Mouse (Mus musculus) MEL (cell line): ENCODE results near the gene Me1. TPM values are rescaled to one million over a fixed set of nuclear protein-coding genes. Genes with fewer than 3 reads are reported as not detected.

Source experiments
- DNase-seq: peaks from one replicate; pipeline ENCODE4 v3.0.0; 2011; ENCODE audit warnings: low read depth, low spot score
- H3K27ac ChIP-seq: 2 replicates; pipeline ENCODE4 v1.5.1; 2012; ENCODE audit warnings: low read depth, mild to moderate bottlenecking, control low read depth, low read length, moderate library complexity; ENCODE audit not compliant: control insufficient read depth
- H3K27me3 ChIP-seq, 2 experiments: fragments of 150-350 bp in 1 of 2; sonication (generic) in 1 of 2; 2 replicates each; pipeline ENCODE4 v1.6.1; 2012; ENCODE audit warnings: low read length in 2 of 2, mild to moderate bottlenecking in 2 of 2, improper control_type of control experiment in 1 of 2, moderate library complexity in 1 of 2; ENCODE audit not compliant: insufficient read depth in 2 of 2, control insufficient read depth in 1 of 2
- H3K36me3 ChIP-seq, 2 experiments: 2 replicates each; pipeline ENCODE4 v1.6.1; 2012 to 2014; ENCODE audit warnings: low read length in 2 of 2, improper control_type of control experiment in 1 of 2, inconsistent platforms in 1 of 2, mild to moderate bottlenecking in 1 of 2; ENCODE audit not compliant: insufficient read depth in 2 of 2, control insufficient read depth in 1 of 2
- H3K4me1 ChIP-seq, 2 experiments: fragments of 150-350 bp in 1 of 2; sonication (generic) in 1 of 2; 2 replicates each; pipeline ENCODE4 v1.6.1; 2012; ENCODE audit warnings: low read length in 2 of 2, improper control_type of control experiment in 1 of 2, mild to moderate bottlenecking in 1 of 2; ENCODE audit not compliant: insufficient read depth in 2 of 2, control insufficient read depth in 1 of 2
- H3K4me3 ChIP-seq, 2 experiments: fragments of 150-350 bp in 1 of 2; sonication (generic) in 1 of 2; 2 replicates each; pipeline ENCODE4 v1.5.1; 2012; ENCODE audit warnings: low read depth in 2 of 2, low read length in 2 of 2, mild to moderate bottlenecking in 2 of 2, moderate library complexity in 2 of 2, control low read depth in 1 of 2, improper control_type of control experiment in 1 of 2; ENCODE audit not compliant: control insufficient read depth in 1 of 2, insufficient read depth in 1 of 2
- H3K79me2 ChIP-seq: 2 replicates; pipeline ENCODE4 v1.6.1; 2012; ENCODE audit warnings: mild to moderate bottlenecking, low read length, moderate library complexity; ENCODE audit not compliant: control insufficient read depth, poor library complexity, insufficient read depth
- H3K9ac ChIP-seq: 2 replicates; pipeline ENCODE4 v1.6.1; 2012; ENCODE audit warnings: low read depth, mild to moderate bottlenecking, control low read depth, low read length, moderate library complexity; ENCODE audit not compliant: control insufficient read depth, poor library complexity, severe bottlenecking
- H3K9me3 ChIP-seq: fragments of 150-350 bp; sonication (generic); replicated peaks from 2 replicates; pipeline ENCODE4 v1.6.1; 2012; ENCODE audit warnings: mild to moderate bottlenecking, low read length, improper control_type of control experiment, moderate library complexity; ENCODE audit not compliant: insufficient read depth
- CHD1 ChIP-seq: IDR thresholded peaks from 2 replicates; pipeline ENCODE4 v1.6.1; 2012; ENCODE audit warnings: low read depth, mild to moderate bottlenecking, inconsistent platforms, low read length, improper control_type of control experiment
- CTCF ChIP-seq, 3 experiments: IDR thresholded peaks in 2 of 3; conservative IDR thresholded peaks in 1 of 3; 2 replicates each; pipeline ENCODE4 v1.5.1; 2011 to 2012; ENCODE audit warnings: low read length in 3 of 3, low read depth in 2 of 3, mild to moderate bottlenecking in 2 of 3, improper control_type of control experiment in 1 of 3, inconsistent platforms in 1 of 3, mixed read lengths in 1 of 3, moderate library complexity in 1 of 3; ENCODE audit not compliant: control insufficient read depth in 1 of 3, insufficient read depth in 1 of 3, poor library complexity in 1 of 3, severe bottlenecking in 1 of 3
- E2F4 ChIP-seq: IDR thresholded peaks from 2 replicates; pipeline ENCODE4 v1.6.1; 2011; ENCODE audit warnings: low read depth, low read length, improper control_type of control experiment, borderline replicate concordance
- ELF1 ChIP-seq: IDR thresholded peaks from 2 replicates; pipeline ENCODE4 v1.6.1; 2014; ENCODE audit warnings: low read depth, mild to moderate bottlenecking, inconsistent platforms, low read length, improper control_type of control experiment, moderate library complexity
- EP300 ChIP-seq, 2 experiments: IDR thresholded peaks; 2 replicates each; pipeline ENCODE4 v1.6.1; 2011; ENCODE audit warnings: improper control_type of control experiment in 2 of 2, low read length in 2 of 2, low read depth in 1 of 2, mild to moderate bottlenecking in 1 of 2
- ETS1 ChIP-seq: IDR thresholded peaks from 2 replicates; pipeline ENCODE4 v1.6.1; 2012; ENCODE audit warnings: low read depth, mild to moderate bottlenecking, inconsistent platforms, low read length, improper control_type of control experiment, moderate library complexity
- GABPA ChIP-seq: IDR thresholded peaks from 2 replicates; pipeline ENCODE4 v1.6.1; 2012; ENCODE audit warnings: low read depth, mild to moderate bottlenecking, inconsistent platforms, low read length, improper control_type of control experiment, moderate library complexity
- GATA1 ChIP-seq: IDR thresholded peaks from 2 replicates; pipeline ENCODE4 v1.6.1; 2011; ENCODE audit warnings: low read depth, low read length, improper control_type of control experiment
- KAT2A ChIP-seq: conservative IDR thresholded peaks from 2 replicates; pipeline ENCODE4 v1.6.1; 2012; ENCODE audit warnings: low read depth, low read length, improper control_type of control experiment, inconsistent platforms
- MAFK ChIP-seq: IDR thresholded peaks from 2 replicates; pipeline ENCODE4 v1.6.1; 2011; ENCODE audit warnings: low read depth, mild to moderate bottlenecking, low read length, improper control_type of control experiment, borderline replicate concordance
- MAX ChIP-seq: IDR thresholded peaks from 2 replicates; pipeline ENCODE4 v1.6.1; 2011; ENCODE audit warnings: low read length, improper control_type of control experiment
- MAZ ChIP-seq: IDR thresholded peaks from 2 replicates; pipeline ENCODE4 v1.6.1; 2012; ENCODE audit warnings: low read depth, mild to moderate bottlenecking, inconsistent platforms, low read length, improper control_type of control experiment
- MEF2A ChIP-seq: IDR thresholded peaks from 2 replicates; pipeline ENCODE4 v1.6.1; 2014; ENCODE audit warnings: low read depth, mild to moderate bottlenecking, inconsistent platforms, low read length, improper control_type of control experiment; ENCODE audit not compliant: poor library complexity, insufficient replicate concordance, severe bottlenecking; ENCODE audit errors: extremely low read depth
- MYB ChIP-seq: IDR thresholded peaks from 2 replicates; pipeline ENCODE4 v1.6.1; 2011; ENCODE audit warnings: mild to moderate bottlenecking, low read depth, low read length, improper control_type of control experiment
- MYC ChIP-seq: IDR thresholded peaks from 2 replicates; pipeline ENCODE4 v1.6.1; 2011; ENCODE audit warnings: low read depth, mild to moderate bottlenecking, low read length, improper control_type of control experiment, moderate library complexity
- NRF1 ChIP-seq: IDR thresholded peaks from 2 replicates; pipeline ENCODE4 v1.6.1; 2014; ENCODE audit warnings: low read depth, mild to moderate bottlenecking, inconsistent platforms, low read length, improper control_type of control experiment, moderate library complexity; ENCODE audit not compliant: poor library complexity, insufficient read depth, severe bottlenecking
- POLR2A ChIP-seq, 2 experiments: IDR thresholded peaks; 2 replicates each; pipeline ENCODE4 v1.6.1; 2011 to 2012; ENCODE audit warnings: low read length in 2 of 2, mild to moderate bottlenecking in 2 of 2, control low read depth in 1 of 2, improper control_type of control experiment in 1 of 2, low read depth in 1 of 2, moderate library complexity in 1 of 2; ENCODE audit not compliant: control insufficient read depth in 1 of 2, insufficient read depth in 1 of 2, poor library complexity in 1 of 2
- POLR2AphosphoS5 ChIP-seq: IDR thresholded peaks from 2 replicates; pipeline ENCODE4 v1.6.1; 2012; ENCODE audit warnings: low read depth, borderline replicate concordance, mild to moderate bottlenecking, inconsistent platforms, low read length, moderate library complexity, mixed read lengths
- RAD21 ChIP-seq: IDR thresholded peaks from 2 replicates; pipeline ENCODE4 v1.6.1; 2011; ENCODE audit warnings: mild to moderate bottlenecking, low read depth, low read length, improper control_type of control experiment
- RCOR1 ChIP-seq: IDR thresholded peaks from 2 replicates; pipeline ENCODE4 v1.6.1; 2012; ENCODE audit warnings: low read depth, mild to moderate bottlenecking, inconsistent platforms, low read length, improper control_type of control experiment
- SIN3A ChIP-seq: IDR thresholded peaks from 2 replicates; pipeline ENCODE4 v1.6.1; 2012; ENCODE audit warnings: low read length, improper control_type of control experiment, inconsistent platforms
- SMC3 ChIP-seq: IDR thresholded peaks from 2 replicates; pipeline ENCODE4 v1.6.1; 2011; ENCODE audit warnings: low read depth, low read length, improper control_type of control experiment
- TAL1 ChIP-seq: IDR thresholded peaks from 2 replicates; pipeline ENCODE4 v1.6.1; 2012; ENCODE audit warnings: mild to moderate bottlenecking, inconsistent platforms, low read length, moderate library complexity, mixed read lengths
- TBP ChIP-seq: IDR thresholded peaks from 2 replicates; pipeline ENCODE4 v1.8.0; 2011; ENCODE audit warnings: low read depth, low read length, improper control_type of control experiment
- TCF12 ChIP-seq: IDR thresholded peaks from 2 replicates; pipeline ENCODE4 v1.6.1; 2014; ENCODE audit warnings: low read depth, mild to moderate bottlenecking, inconsistent platforms, low read length, improper control_type of control experiment, moderate library complexity
- UBTF ChIP-seq: IDR thresholded peaks from 2 replicates; pipeline ENCODE4 v1.6.1; 2012; ENCODE audit warnings: low read depth, mild to moderate bottlenecking, inconsistent platforms, low read length, improper control_type of control experiment, moderate library complexity, borderline replicate concordance; ENCODE audit not compliant: insufficient read depth
- ZKSCAN1 ChIP-seq: IDR thresholded peaks from 2 replicates; pipeline ENCODE4 v1.6.1; 2012; ENCODE audit warnings: low read depth, mild to moderate bottlenecking, inconsistent platforms, low read length, improper control_type of control experiment, moderate library complexity
- ZMIZ1 ChIP-seq: IDR thresholded peaks from 2 replicates; pipeline ENCODE4 v1.6.1; 2012; ENCODE audit warnings: low read depth, mild to moderate bottlenecking, inconsistent platforms, low read length, improper control_type of control experiment, moderate library complexity
- ZNF384 ChIP-seq: IDR thresholded peaks from 2 replicates; pipeline ENCODE4 v1.6.1; 2012; ENCODE audit warnings: low read depth, mild to moderate bottlenecking, inconsistent platforms, low read length, improper control_type of control experiment
- polyA plus RNA-seq, 2 experiments: library from polyadenylated mRNA; stranded (reverse) in 1 of 2; unstranded in 1 of 2; fragments of >175 nt in 1 of 2; fragments of >200 nt in 1 of 2; gene quantifications; 2 replicates each; pipeline versions ENCODE4 v1.2.1 to v1.2.4; 2012; ENCODE audit warnings: low replicate concordance in 2 of 2, low read depth in 1 of 2; ENCODE audit not compliant: insufficient read length in 2 of 2, insufficient read depth in 1 of 2, missing spikeins in 1 of 2
- total RNA-seq: library from RNA; depleted of rRNA; stranded (reverse); fragments of 300-350 nt; gene quantifications from 2 replicates; pipeline ENCODE4 v1.2.3, GENCODE M21; 2012

Gene Me1
- total and polyA plus RNA-seq, 3 experiments, result 7.1 to 123 (median 23.4) TPM

DNA sequence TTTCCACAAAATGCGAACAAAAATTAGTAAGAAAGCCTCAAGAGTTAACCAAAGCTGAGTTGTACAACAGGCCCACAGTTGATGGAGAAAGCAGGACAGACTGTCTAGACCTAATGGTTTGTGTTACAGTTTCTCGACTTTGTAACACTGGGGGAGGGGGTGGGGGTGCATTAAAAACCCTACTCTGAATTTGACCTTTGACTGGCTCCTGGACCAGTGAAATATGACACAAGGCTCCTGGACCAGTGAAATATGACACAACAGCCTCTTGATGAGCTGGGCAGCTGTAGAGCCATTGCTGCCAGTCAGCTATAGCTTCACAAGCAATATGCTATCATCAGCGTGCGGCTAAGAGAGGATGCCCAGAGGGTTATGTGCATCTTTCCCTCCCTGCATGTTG, 37.4 kb downstream of the Me1 start:
- TF ChIP-seq ZKSCAN1 (no peak), MYC (no peak), TAL1 (no peak), UBTF (no peak), ELF1 (no peak), TCF12 (no peak), EP300 (IDR thresholded peaks at IDR 0.05; ENCODE audit: low read depth in 1 of 2, low read length in 2 of 2) (no peak), ZNF384 (no peak), MAFK (no peak), E2F4 (no peak), GATA1 (no peak), KAT2A (no peak), NRF1 (no peak), MYB (no peak), SMC3 (no peak), POLR2A (IDR thresholded peaks at IDR 0.05; ENCODE audit: control insufficient read depth in 1 of 2, insufficient read depth in 1 of 2, low read depth in 1 of 2, low read length in 2 of 2, poor library complexity in 1 of 2) (no peak), MAX (no peak), CHD1 (no peak), POLR2AphosphoS5 (no peak), RAD21 (no peak)
- DNase-seq, result no peak
- no peak overlapping the region for H3K27ac ChIP-seq
- H3K4me1 ChIP-seq, result no peaks in the 10 kb centered on the region
- no peaks in the 10 kb centered on the region for H3K9me3 ChIP-seq
- H3K9ac ChIP-seq, result no peak overlapping the region
- no peaks in the 10 kb centered on the region for H3K79me2 ChIP-seq
- no peaks in the 10 kb centered on the region for H3K27me3 ChIP-seq
- H3K4me3 ChIP-seq, result no peak overlapping the region
- peaks cover 0 to 18% of the 10 kb centered on the region in 2 experiments; a peak in 2 of 4 replicates for H3K36me3 ChIP-seq

DNA sequence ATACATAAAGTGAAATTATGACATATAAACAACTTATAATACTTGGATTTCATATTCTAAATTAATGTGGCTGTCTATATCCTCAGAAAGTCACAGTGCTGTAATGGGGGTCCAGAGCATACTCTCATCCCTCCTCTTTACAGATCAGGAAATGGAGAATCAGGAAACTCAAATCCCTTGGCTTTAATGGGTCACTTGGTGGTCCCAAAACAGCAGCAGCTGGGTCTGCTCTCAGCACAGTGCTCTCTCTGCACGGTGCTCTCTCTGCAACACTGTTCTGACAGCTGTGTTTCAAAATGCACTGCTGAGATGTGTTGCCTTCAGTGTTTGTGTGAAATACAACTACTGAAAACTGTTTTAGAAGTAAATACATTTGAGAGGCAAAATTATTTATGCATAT, 43.6 kb downstream of the Me1 start:
- Histone ChIP-seq H3K9me3 (no peaks in the 10 kb centered on the region), H3K9ac (no peak overlapping the region), H3K36me3 (peaks cover 0 to 19% of the 10 kb centered on the region in 2 experiments; a peak in 2 of 4 replicates), H3K4me1 (no peaks in the 10 kb centered on the region), H3K27ac (no peak overlapping the region), H3K27me3 (no peaks in the 10 kb centered on the region), H3K4me3 (no peak overlapping the region), H3K79me2 (no peaks in the 10 kb centered on the region)
- TF ChIP-seq GABPA (no peak), ELF1 (no peak), GATA1 (no peak), MEF2A (no peak), POLR2AphosphoS5 (no peak), TBP (no peak), CTCF (IDR thresholded peaks at IDR 0.05 in 2 of 3, conservative IDR thresholded peaks at IDR 0.05 in 1 of 3; ENCODE audit: control insufficient read depth in 1 of 3, insufficient read depth in 1 of 3, low read depth in 2 of 3, low read length in 3 of 3, poor library complexity in 1 of 3, severe bottlenecking in 1 of 3) (no peak), EP300 (IDR thresholded peaks at IDR 0.05; ENCODE audit: low read depth in 1 of 2, low read length in 2 of 2) (no peak), ETS1 (no peak), RAD21 (no peak), TCF12 (no peak), MAFK (no peak), RCOR1 (no peak), MAZ (no peak), UBTF (no peak), SIN3A (no peak), CHD1 (no peak), ZMIZ1 (no peak), ZKSCAN1 (no peak)
- no peak for DNase-seq
